Mouse (Mus musculus) bone marrow macrophage, adult 2 months (primary cell): ENCODE results near the gene Prkca.

Source experiments
- CTCF ChIP-seq: IDR thresholded peaks from 2 replicates; pipeline ENCODE4 v1.5.1; 2012; ENCODE audit warnings: low read depth, mild to moderate bottlenecking, low read length, moderate library complexity
- POLR2A ChIP-seq: IDR thresholded peaks from 2 replicates; pipeline ENCODE4 v1.6.1; 2012; ENCODE audit warnings: mild to moderate bottlenecking, low read depth, low read length, borderline replicate concordance

GRCm38 (mm10) chr11:107994487-107994886, 349.2 kb downstream of the Prkca start:
- TF ChIP-seq CTCF (peak; percentile 15; the same call in 1 of the 2 replicates), POLR2A (no peak)
